8 mouse cellular contexts compared by ENCODE assay signal in the genomic region with DNA sequence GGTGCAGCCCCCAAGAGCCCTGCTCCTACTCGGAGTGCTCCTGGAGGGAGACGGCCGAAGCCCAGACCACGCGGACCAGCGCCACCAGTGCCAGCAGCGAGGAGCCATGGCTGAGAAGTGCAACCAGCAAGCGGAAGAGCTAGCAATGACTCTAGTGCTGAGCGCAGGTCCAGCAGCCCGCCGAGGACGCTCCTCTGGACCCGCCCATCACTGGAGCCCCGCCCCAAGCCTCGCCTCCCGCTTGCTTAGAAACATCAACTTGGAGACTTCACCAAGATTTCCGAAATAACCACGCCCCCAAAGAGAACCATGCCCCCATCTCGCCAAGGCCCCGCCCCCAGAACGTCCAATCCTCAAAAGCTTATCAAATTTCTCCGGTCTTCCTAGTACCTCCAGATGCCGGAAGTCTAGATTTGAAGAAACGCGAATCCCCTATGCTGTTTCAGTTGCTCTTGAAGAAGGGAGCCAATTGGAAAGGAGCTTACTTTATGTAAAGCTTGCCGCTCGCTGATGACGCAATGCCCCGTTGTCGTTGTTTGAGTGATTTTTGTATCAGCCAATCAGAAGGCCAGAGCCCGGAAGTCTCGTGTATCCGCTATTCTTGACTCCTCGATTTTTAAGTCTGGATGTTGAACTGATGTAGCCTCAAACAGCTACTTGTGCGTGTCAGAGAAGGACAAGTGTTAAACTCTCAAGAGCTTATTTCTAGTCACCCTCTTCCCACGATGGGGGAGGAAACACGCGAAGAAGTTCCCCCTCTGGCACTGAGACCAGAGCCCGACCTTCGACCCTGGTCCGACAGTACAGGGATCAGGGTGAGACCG. TPM values are rescaled to one million over a fixed set of nuclear protein-coding genes. Genes with fewer than 3 reads are reported as not detected.
A peak's percentile ranks its signal among the peaks of the same experiment; 100 is the strongest.
DNase-seq lines count a peak whose midpoint lies in the region; ATAC-seq lines count a peak whose summit lies in the region.

A gene (minus strand): TSS at position 271 of the 824 bp plus-strand sequence.

- H3K4me2 ChIP-seq in hindbrain, embryonic 16.5 days (ENCODE audit: low read length), result peak within 1 kb of the TSS; percentile 85

- peak; percentile 99 for DNase-seq in WW6 (ENCODE audit: low read depth, low spot score)
- DNase-seq in cerebellum, postnatal 4 days (ENCODE audit: low spot score in 2 of 2), result peak; percentile 88 to 93
- DNase-seq in gastrocnemius, adult 18-20 months (ENCODE audit: low spot score), result peak; percentile 99
- DNase-seq in left cerebral cortex, adult 18-20 months (ENCODE audit: low spot score in 2 of 2), result peak; percentile 94 to 97
- peak; percentile 98 for DNase-seq in right cerebral cortex, adult 18-20 months
- DNase-seq in urinary bladder, postnatal 10 days (ENCODE audit: low spot score), result peak; percentile 89

- no peaks in the 10 kb centered on the region for H3K79me2 ChIP-seq in macrophage (ENCODE audit: inconsistent target)

- peaks cover 20% of the 10 kb centered on the region for H3K4me1 ChIP-seq in hindbrain, embryonic 16.5 days (ENCODE audit: control insufficient read depth, insufficient read depth, low read depth, low read length)

- no peaks in the 10 kb centered on the region for H3K9me3 ChIP-seq in hindbrain, embryonic 16.5 days (ENCODE audit: control insufficient read depth, low read length)

- WGBS in hindbrain, embryonic 16.5 days, result under 1% methylated on average over 42 of the region's 42 CpGs
- 1% methylated on average over 41 of the region's 42 CpGs for WGBS in macrophage (ENCODE audit: missing documents)

- peak within 1 kb of the TSS; percentile 88 for H3K9ac ChIP-seq in hindbrain, embryonic 16.5 days (ENCODE audit: low read depth, low read length)

- ATAC-seq in hindbrain, embryonic 16.5 days, result peak; percentile 97

- no peaks in the 10 kb centered on the region for H3K27me3 ChIP-seq in hindbrain, embryonic 16.5 days (replicated peaks; ENCODE audit: control insufficient read depth, insufficient read depth, low read length)

- H3K27ac ChIP-seq in hindbrain, embryonic 16.5 days (ENCODE audit: low read depth, low read length), result peak within 1 kb of the TSS; percentile 92
- peak within 1 kb of the TSS; percentile 79 for H3K27ac ChIP-seq in macrophage

- peak within 1 kb of the TSS; percentile 73 for H3K4me3 ChIP-seq in hindbrain, embryonic 16.5 days (ENCODE audit: low read length)
- H3K4me3 ChIP-seq in macrophage (ENCODE audit: inconsistent target), result peak within 1 kb of the TSS; percentile 77

- H3K36me3 ChIP-seq in hindbrain, embryonic 16.5 days (ENCODE audit: control insufficient read depth, insufficient read depth, low read length), result no peaks in the 10 kb centered on the region
- no peaks in the 10 kb centered on the region for H3K36me3 ChIP-seq in macrophage (ENCODE audit: inconsistent target)

RNA-seq across cellular contexts. Expression of the gene that starts here (rescaled TPM):
- total RNA-seq in gastrocnemius, adult 18-20 months (2021), result 1 to 10 TPM; 3.2 TPM
- polyA plus RNA-seq in hindbrain, embryonic 16.5 days (2015; fragmentation: Nextera tagmentation; extraction: Ambion mirVana), result 21.2 and 22.5 TPM in 2 replicates
- total RNA-seq in left cerebral cortex, adult 18-20 months (2021), result 10 to 100 TPM; 13.1 to 18.1 TPM
- 10 to 100 TPM in 8 of 26 experiments, 1 to 10 TPM in 18; 2.1 to 22.8 (median 8.2) TPM for total RNA-seq in macrophage (2018; cell fraction: chromatin; rRNA removed)
- total RNA-seq in macrophage (2018; cell fraction: cytosol; rRNA removed), result 1 to 10 TPM; 1.4 to 4.6 (median 3.2) TPM
- 10 to 100 TPM in 3 of 26 experiments, 1 to 10 TPM in 23; 1.6 to 17.6 (median 5.7) TPM for total RNA-seq in macrophage (2018; cell fraction: nucleus; rRNA removed)
- polyA plus RNA-seq in macrophage (2018), result 2.3 to 6.0 TPM (median 4.3 TPM) in 3 replicates

Comparison
In these comparisons a context has a peak if more than half of its experiments do, and no peak if none do; other contexts are left out.
1. Peak in every context shown above with its lines: DNase-seq, ATAC-seq, H3K4me3 ChIP-seq and H3K27ac ChIP-seq.